Mouse (Mus musculus) lung, postnatal 0 days (tissue): ENCODE results near the gene Mzt1.

Experiments
- CTCF ChIP-seq: IDR thresholded peaks from 2 replicates; pipeline ENCODE4 v1.5.1; 2016; ENCODE audit warnings: antibody characterized with exemption, mild to moderate bottlenecking
- EP300 ChIP-seq: IDR thresholded peaks from 2 replicates; pipeline ENCODE4 v1.6.1; 2016; ENCODE audit warnings: antibody characterized with exemption, mild to moderate bottlenecking, control low read depth

GRCm38 (mm10) chr14:99032596-99032995 is 13.3 kb downstream of the Mzt1 start:
- TF ChIP-seq CTCF (no peak), EP300 (no peak)
